Mouse (Mus musculus) left cerebral cortex, postnatal 4 days (tissue): Measurements from ENCODE around the gene Lpin2. TPM values are rescaled to one million over a fixed set of nuclear protein-coding genes. Genes with fewer than 3 reads are reported as not detected.

Source experiments
- DNase-seq: peaks from one replicate; pipeline ENCODE4 v3.0.0-alpha.2; 2022
- intact Hi-C: fragments of 180-260 bp; cut with DNase I; formaldehyde crosslinking; loops from one replicate; pipeline ENCODE4 v1.15.1; 2025
- total RNA-seq, 2 experiments: library from RNA; stranded (reverse); gene quantifications; 2 replicates each; pipeline ENCODE4 v1.2.3; 2021

The Lpin2 gene
- total RNA-seq, 2 experiments from 2014 or later: 68.6 to 71.5 TPM

DNA sequence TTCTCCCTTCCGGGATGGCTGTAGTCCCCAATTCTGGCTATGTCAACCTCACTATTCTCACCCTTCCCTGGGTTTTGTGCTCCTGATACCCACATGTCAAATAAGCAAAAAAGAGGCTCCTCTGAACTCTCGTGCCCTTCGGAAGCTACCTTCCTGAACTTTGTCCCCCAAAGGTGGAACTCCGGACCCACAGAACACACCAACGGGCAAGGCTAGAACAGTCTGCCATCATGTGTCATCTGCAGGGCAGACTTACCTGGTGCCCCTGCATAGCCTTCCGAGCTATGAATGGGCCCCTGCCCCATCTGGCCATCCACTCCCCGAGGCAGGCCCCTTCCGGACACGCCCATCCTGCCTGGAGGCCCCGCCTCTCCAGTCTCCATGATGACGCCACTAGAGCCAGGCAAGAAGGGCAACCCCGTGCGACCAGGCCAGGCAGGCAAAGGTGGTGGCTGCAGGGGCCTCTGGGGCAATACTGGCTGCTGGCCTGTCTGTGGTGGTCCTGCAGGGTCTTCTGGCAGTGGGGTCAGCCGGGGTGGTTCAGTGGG is 73.8 kb downstream of the Lpin2 start:
- no peak for DNase-seq
- intact Hi-C loops: no loop called here

DNA sequence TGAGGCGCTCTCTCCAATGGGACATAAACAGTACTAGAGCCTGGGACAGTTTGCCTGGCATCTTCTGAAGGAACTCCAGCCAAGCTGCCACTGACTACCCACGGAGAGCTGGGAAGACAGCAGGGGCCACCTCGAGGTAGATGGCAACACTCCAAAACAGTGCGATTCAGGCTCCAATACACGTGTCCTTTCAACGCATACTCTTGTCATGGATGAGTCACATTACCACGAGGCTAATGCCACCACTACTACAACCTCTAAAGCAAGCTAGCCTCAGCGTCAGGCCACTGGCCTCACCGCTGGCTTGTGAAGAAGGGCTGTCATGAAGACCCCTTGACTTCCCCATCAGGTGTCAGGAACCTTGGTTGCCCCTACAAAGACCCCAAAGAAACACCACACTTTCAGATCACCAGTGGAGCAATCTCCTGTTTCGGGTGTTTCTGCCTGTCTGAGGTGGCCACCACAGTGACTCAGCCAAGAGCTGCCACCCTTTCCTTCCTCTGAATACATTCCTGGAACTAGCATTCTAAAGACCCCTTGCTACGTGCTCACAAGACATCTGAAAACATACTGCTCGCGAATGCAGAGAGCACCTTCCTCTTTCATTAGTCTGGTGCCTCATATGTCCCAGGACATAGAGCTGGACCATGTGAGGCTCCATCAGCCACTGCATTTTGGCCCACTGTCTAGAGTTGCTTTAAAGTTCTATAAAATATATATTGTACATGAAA is 74.6 kb downstream of the Lpin2 start:
- DNase-seq: no peak
- intact Hi-C loops: no loop called here

DNA sequence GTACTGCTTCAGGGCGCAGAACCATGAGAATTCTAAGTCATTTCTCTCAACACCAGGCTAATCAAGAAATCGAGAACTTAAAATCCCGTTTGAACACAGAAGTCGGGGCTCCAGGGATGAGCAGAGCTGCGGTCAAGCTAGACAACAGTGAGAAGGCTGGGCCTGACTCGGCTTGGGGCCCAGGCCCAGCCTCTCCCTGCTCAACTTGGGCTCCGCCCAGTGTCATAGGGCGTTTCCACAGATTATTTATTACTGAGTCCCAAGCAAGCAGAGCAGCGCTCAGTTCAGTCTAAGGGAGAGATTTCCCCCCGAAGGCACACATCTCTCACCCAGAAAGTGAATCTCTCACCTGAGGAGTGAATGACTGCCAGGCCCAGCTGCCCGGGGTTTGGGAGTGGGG is 77.4 kb downstream of the Lpin2 start:
- DNase-seq: no peak
- intact Hi-C loops: no loop called here

DNA sequence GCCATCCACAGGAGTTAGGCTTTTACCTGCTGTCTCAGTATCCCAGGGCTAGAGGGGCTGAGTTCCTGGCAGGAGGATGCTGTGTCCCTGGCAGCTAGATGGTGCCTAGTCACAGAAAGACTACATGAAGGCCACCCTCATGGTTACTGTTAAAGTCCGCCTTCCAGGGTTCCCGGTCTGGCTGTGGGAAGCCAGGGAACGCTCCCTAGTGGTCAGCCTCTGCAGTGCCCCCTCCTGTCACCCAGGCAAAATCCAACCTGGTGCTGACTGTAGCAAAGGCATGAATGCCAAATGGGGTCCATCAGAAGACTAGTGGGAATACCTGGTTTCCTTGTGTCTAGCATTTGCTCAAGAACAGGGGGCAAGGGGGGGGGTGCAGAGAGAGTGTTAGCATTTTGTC is 78.3 kb downstream of the Lpin2 start:
- DNase-seq: no peak
- intact Hi-C loops: no loop called here

GRCm38 (mm10) chr17:71263136-71263535 is 80.8 kb downstream of the Lpin2 start:
- intact Hi-C loops: no loop called here
- DNase-seq: no peak

GRCm38 (mm10) chr17:71264739-71265138 is 82.4 kb downstream of the Lpin2 start:
- intact Hi-C loops: no loop called here
- no peak for DNase-seq

- intact Hi-C loops: no loop called here
These were observed 83.1 kb downstream of the Lpin2 start for GRCm38 (mm10) chr17:71265336-71266051.

DNA sequence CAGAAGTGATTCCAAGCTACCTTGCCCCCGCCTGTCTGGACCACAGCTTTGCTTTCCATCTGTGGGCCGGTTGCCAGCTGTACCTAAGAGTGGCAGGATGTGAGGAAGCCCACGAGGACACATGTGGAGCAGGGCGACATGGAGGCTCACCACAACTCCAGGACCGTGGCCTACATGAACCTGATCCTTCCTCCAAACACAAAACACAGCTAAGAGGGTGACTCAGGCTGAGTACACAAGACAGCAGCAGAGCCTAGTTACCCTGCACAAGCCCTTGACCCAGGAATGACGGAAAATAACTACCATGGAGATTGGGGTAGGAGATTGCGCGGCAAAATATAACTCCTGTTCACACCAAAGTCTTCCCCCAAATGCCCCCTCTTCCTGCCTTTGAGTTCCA is 85.0 kb downstream of the Lpin2 start:
- no peak for DNase-seq
- intact Hi-C loops: no loop called here

More at GRCm38 (mm10) chr17:71265336-71266051, 83.1 kb downstream of the Lpin2 start:
- DNase-seq: no peak

- DNase-seq: no peak
- intact Hi-C loops: no loop called here
These were observed 85.8 kb downstream of the Lpin2 start for GRCm38 (mm10) chr17:71268152-71268551.

DNA sequence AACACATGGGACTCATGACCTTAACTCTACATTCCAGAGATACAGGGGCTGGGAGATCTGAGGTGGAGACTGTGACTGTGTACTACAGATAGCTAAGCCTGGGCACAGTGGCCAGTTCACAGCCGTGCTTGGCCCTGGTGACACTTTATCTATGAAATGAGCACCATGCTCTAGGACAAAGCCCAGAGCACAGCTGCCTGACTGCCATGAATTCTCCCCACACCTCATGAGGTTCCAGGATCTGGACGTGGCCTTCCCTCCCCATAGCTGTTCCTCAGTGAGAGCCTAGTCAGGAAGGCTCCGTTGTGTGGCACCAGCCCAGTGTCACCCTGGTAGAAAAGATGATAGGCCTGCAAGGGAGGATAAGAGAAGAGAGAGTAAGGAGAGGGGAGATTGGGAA is 86.2 kb downstream of the Lpin2 start:
- intact Hi-C loops: no loop called here

DNA sequence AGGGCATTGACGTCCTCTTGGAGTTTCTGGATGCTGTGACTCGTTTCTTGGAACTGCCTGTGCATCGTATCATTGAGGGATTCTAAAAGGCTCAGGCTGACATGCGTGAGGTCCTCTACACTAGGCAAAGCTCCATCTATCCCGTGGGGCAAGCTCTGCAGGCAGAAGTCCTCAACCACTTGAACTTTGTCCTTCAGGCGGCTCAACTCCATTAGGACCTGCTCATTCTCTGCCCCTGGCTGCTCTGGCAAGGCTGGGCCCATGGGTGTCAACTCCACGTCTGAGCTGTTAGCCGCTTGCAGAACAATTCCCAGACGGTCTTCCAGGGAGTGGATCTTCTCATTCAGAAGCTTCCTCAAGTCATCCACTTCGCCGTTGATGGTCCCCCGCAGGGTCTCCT is 91.5 kb downstream of the Lpin2 start:
- intact Hi-C loops: no loop called here
- no peak for DNase-seq

More for the DNA sequence above, 86.2 kb downstream of the Lpin2 start:
- no peak for DNase-seq

DNA sequence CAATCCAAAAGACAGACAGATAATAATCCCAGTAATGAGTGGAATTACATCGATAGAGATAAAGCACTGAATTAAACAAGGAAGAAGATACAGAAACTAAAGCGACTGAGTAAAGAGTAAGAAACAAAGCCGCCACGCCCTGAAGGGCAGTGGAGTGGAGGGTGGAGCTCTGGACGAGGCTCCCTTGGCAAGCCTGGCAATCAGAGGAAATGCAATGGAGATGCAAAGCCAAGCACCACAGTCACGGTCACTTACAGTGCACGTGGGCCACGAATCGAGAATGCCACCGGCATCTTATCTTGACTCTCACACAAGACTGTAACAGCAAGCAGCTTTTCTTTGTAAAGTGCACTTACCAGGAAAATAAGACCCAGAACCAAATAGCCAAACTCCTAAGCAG is 94.4 kb downstream of the Lpin2 start:
- intact Hi-C loops: no loop called here
- DNase-seq: no peak

- no peak for DNase-seq
- intact Hi-C loops: no loop called here
These were observed 95.5 kb downstream of the Lpin2 start for GRCm38 (mm10) chr17:71277701-71278491.

- intact Hi-C loops: no loop called here
- no peak for DNase-seq
These were observed 100.4 kb downstream of the Lpin2 start for GRCm38 (mm10) chr17:71282716-71283115.

DNA sequence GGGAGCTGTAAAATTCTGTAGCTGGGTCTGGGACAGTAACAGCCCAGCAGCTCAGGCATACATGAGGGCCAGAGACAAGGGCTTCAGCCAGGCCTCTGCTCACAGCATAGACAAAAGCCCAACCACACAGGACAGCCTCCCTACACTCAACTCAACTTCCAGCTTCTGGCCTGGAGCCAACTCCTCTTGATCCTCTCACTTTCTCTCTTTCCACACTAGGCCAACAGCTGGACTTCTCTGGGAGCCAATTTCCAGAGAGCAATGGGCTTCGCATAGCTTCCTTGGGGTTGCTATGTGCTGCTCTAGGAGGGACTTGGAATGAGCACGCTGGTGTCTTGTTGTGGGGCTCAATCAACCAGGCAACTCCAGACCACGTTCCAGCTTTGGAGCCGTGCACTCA is 100.9 kb downstream of the Lpin2 start:
- peak; percentile 64 for DNase-seq
- intact Hi-C loops: no loop called here

- intact Hi-C loops: no loop called here
These were observed 102.5 kb downstream of the Lpin2 start for GRCm38 (mm10) chr17:71284890-71285289.

GRCm38 (mm10) chr17:71285929-71286328 is 103.6 kb downstream of the Lpin2 start:
- intact Hi-C loops: no loop called here
- no peak for DNase-seq

More at GRCm38 (mm10) chr17:71284890-71285289, 102.5 kb downstream of the Lpin2 start:
- DNase-seq: no peak

DNA sequence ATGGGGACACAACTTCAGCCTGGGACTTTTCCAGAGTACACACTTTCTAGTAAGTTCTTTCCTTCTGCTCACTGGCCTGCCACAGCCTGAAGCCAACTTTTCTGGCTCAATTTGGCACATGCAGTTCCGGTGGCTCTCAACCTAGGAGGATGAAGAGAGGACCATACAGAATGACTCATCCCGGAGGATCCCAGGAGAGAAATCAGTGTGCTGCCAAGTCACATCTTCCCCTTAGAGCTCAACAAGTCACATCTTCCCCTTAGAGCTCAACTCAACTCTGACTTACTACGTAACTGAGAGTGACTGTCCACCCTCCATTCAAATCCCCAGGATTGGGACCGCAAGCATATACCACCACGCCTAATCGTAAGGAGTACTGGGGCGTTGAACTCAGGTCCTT is 105.2 kb downstream of the Lpin2 start:
- intact Hi-C loops: no loop called here
- DNase-seq: no peak

DNA sequence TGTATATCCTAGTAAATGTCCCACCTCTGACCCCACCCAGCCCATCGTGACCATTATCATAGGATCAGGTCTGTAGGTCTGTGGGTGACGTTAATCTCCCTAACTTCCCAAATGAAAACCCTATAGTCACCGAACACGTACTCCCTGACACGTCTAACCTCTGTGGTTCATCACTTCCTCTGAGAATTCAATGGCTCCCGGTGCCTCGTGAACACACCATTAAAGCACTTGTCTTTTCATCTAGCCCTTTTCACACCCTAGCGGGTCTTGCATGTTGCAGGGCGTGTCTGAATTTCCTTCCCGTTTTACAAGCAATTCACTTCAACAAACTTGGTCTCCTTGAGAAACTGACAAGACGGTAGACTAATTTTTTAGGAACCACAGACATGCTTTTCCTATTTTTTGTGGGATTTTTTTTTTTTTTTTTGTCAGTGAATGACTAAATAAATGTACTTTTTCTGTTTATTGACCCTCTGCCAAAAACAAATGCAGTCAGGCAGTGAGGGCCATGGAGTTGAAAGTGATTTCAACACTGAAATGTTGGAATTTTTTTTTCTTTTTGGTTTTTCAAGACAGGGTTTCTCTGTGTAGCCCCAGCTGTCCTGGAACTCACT is 105.9 kb downstream of the Lpin2 start:
- DNase-seq: no peak
- intact Hi-C loops: no loop called here

- no peak for DNase-seq
- intact Hi-C loops: no loop called here
These were observed 106.6 kb downstream of the Lpin2 start for GRCm38 (mm10) chr17:71288808-71289548.
